Mouse (Mus musculus): ENCODE measurements around the gene Il9r. TPM values are rescaled to one million over a fixed set of nuclear protein-coding genes. Genes with fewer than 3 reads are reported as not detected.

Il9r gene
- polyA plus RNA-seq, 1 experiment: 27.6 TPM

GRCm38 (mm10) chr11:32243205-32243955 lies 43.3 kb upstream of the Il9r start:
- peak overlapping the region; percentile 2; the same call in 1 of the 2 replicates for H3K27ac ChIP-seq (ENCODE audit: insufficient read depth, low read length)
- 77% methylated on average over 7 of the region's 7 CpGs for WGBS

DNA sequence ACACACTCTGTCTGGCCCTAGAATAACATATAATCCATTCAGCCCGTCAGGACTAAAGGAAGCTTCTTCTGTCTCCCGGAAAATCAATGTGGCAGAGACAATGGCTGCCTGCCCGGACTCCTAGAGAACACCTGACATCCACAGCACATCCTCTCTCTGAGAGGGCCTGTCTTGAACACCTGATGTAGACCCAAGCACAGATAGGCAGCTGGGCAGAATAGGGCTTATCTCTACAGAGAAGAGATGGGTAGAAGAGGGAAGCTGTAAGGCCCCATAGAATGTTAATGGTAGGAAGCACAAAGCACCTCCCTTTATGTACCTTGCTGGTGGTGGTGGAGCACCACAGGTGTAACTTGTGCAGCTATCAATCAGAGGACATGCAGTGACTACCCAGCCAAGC lies 42.1 kb upstream of the Il9r start:
- H3K36me3 ChIP-seq (ENCODE audit: control insufficient read depth, insufficient read depth, low read length): peaks cover 14% of the 10 kb centered on the region
- WGBS: 95% methylated on average over 3 of the region's 3 CpGs
- peaks cover 8% of the 10 kb centered on the region; the same call in 1 of the 2 replicates for H3K4me1 ChIP-seq (ENCODE audit: control insufficient read depth, insufficient read depth, insufficient read length)

More at GRCm38 (mm10) chr11:32243205-32243955, 43.3 kb upstream of the Il9r start:
- H3K36me3 ChIP-seq (ENCODE audit: control insufficient read depth, insufficient read depth, low read length): peaks cover 20% of the 10 kb centered on the region
- DNase-seq (ENCODE audit: low read depth in 1 of 2, low spot score in 2 of 2): no peak
- no peaks in the 10 kb centered on the region for H3K27me3 ChIP-seq (ENCODE audit: control insufficient read depth, insufficient read depth, low read length)
- TF ChIP-seq CTCF (IDR thresholded peaks at IDR 0.05; ENCODE audit: extremely low read depth, insufficient read depth, insufficient read length, insufficient replicate concordance) (no peak), POLR2A (IDR thresholded peaks at IDR 0.05; ENCODE audit: low read depth, low read length) (no peak)
- H3K4me3 ChIP-seq (ENCODE audit: extremely low read depth, insufficient read depth, insufficient read length): no peak overlapping the region
- H3K4me1 ChIP-seq (ENCODE audit: control insufficient read depth, insufficient read depth, insufficient read length): no peaks in the 10 kb centered on the region; the same call in 1 of the 2 replicates

GRCm38 (mm10) chr11:32241391-32241790 lies 41.3 kb upstream of the Il9r start:
- peaks cover 10% of the 10 kb centered on the region; the same call in 1 of the 2 replicates for H3K4me1 ChIP-seq (ENCODE audit: control insufficient read depth, insufficient read depth, insufficient read length)
- H3K27me3 ChIP-seq (ENCODE audit: control insufficient read depth, insufficient read depth, low read length): no peaks in the 10 kb centered on the region
- TF ChIP-seq POLR2A (IDR thresholded peaks at IDR 0.05; ENCODE audit: low read depth, low read length) (no peak), CTCF (IDR thresholded peaks at IDR 0.05; ENCODE audit: extremely low read depth, insufficient read depth, insufficient read length, insufficient replicate concordance) (no peak)
- no peak for DNase-seq (ENCODE audit: low read depth in 1 of 2, low spot score in 2 of 2)
- no peak overlapping the region for H3K27ac ChIP-seq (ENCODE audit: insufficient read depth, low read length)
- H3K4me3 ChIP-seq (ENCODE audit: extremely low read depth, insufficient read depth, insufficient read length): no peak overlapping the region
- H3K36me3 ChIP-seq (ENCODE audit: control insufficient read depth, insufficient read depth, low read length): peaks cover 11% of the 10 kb centered on the region

More for the DNA sequence above, 42.1 kb upstream of the Il9r start:
- no peak overlapping the region for H3K4me3 ChIP-seq (ENCODE audit: extremely low read depth, insufficient read depth, insufficient read length)
- TF ChIP-seq POLR2A (IDR thresholded peaks at IDR 0.05; ENCODE audit: low read depth, low read length) (no peak), CTCF (IDR thresholded peaks at IDR 0.05; ENCODE audit: extremely low read depth, insufficient read depth, insufficient read length, insufficient replicate concordance) (no peak)
- no peak for DNase-seq (ENCODE audit: low read depth in 1 of 2, low spot score in 2 of 2)
- no peaks in the 10 kb centered on the region for H3K27me3 ChIP-seq (ENCODE audit: control insufficient read depth, insufficient read depth, low read length)
- H3K27ac ChIP-seq (ENCODE audit: insufficient read depth, low read length): no peak overlapping the region

DNA sequence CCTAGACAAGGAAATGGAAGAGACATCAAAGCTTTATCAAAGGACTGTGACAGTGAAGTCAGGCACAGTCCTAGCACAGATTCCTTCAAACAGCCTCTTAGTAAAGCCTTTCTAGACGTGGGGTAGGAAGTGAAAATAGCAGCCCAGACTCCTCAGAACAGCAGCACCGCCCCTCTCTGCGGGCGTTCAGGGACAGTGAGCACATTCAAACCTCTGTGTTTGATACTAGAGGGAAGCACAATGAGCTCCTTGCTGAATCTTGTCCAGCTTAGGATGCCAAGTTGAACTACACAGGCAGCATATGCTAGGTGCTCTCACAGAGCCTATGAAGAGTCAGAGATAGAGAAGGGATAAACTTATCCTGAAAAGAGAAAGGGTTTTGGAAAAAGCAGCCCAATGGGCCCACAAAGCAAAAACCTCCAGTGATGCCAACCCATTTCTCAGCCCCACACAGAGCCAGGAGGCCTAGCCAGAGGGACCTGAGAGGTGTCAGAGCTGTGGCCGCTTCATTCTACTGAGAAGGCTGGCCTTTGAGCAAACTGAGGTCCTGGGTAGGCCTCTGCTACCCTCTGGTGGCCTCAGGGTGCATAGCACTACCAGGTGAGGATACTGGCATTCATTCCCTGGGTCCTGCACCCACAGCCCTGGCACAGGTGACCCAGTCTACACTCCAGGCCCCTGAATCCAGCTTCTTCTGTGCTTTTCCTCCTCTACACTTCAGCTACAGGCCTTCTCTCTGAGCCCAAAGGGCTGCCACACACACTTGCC lies 38.2 kb upstream of the Il9r start:
- TF ChIP-seq CTCF (IDR thresholded peaks at IDR 0.05; ENCODE audit: extremely low read depth, insufficient read depth, insufficient read length, insufficient replicate concordance) (peak; percentile 95; the same call in 1 of the 2 replicates), POLR2A (IDR thresholded peaks at IDR 0.05; ENCODE audit: low read depth, low read length) (no peak)
- no peaks in the 10 kb centered on the region for H3K27me3 ChIP-seq (ENCODE audit: control insufficient read depth, insufficient read depth, low read length)
- H3K4me3 ChIP-seq (ENCODE audit: extremely low read depth, insufficient read depth, insufficient read length): no peak overlapping the region
- H3K4me1 ChIP-seq (ENCODE audit: control insufficient read depth, insufficient read depth, insufficient read length): peaks cover 10% of the 10 kb centered on the region; the same call in 1 of the 2 replicates
- peaks cover 14% of the 10 kb centered on the region for H3K36me3 ChIP-seq (ENCODE audit: control insufficient read depth, insufficient read depth, low read length)
- H3K27ac ChIP-seq (ENCODE audit: insufficient read depth, low read length): peak overlapping the region; percentile 56; the same call in 1 of the 2 replicates
- WGBS: 44% methylated on average over 5 of the region's 5 CpGs
- peak; percentile 41 to 68 for DNase-seq (ENCODE audit: low read depth in 1 of 2, low spot score in 2 of 2)

- no peak for TF ChIP-seq CTCF (IDR thresholded peaks at IDR 0.05; ENCODE audit: extremely low read depth, insufficient read depth, insufficient read length, insufficient replicate concordance)
- 90% methylated on average over 3 of the region's 3 CpGs for WGBS
- H3K36me3 ChIP-seq (ENCODE audit: control insufficient read depth, insufficient read depth, low read length): peaks cover 20% of the 10 kb centered on the region
- peak overlapping the region; percentile 56; the same call in 1 of the 2 replicates for H3K27ac ChIP-seq (ENCODE audit: insufficient read depth, low read length)
- DNase-seq (ENCODE audit: low read depth in 1 of 2, low spot score in 2 of 2): no peak
- no peaks in the 10 kb centered on the region for H3K27me3 ChIP-seq (ENCODE audit: control insufficient read depth, insufficient read depth, low read length)
- H3K4me1 ChIP-seq (ENCODE audit: control insufficient read depth, insufficient read depth, insufficient read length): peaks cover 10% of the 10 kb centered on the region; the same call in 1 of the 2 replicates
- no peak overlapping the region for H3K4me3 ChIP-seq (ENCODE audit: extremely low read depth, insufficient read depth, insufficient read length)
Observed at GRCm38 (mm10) chr11:32237411-32237795, 37.3 kb upstream of the Il9r start.

DNA sequence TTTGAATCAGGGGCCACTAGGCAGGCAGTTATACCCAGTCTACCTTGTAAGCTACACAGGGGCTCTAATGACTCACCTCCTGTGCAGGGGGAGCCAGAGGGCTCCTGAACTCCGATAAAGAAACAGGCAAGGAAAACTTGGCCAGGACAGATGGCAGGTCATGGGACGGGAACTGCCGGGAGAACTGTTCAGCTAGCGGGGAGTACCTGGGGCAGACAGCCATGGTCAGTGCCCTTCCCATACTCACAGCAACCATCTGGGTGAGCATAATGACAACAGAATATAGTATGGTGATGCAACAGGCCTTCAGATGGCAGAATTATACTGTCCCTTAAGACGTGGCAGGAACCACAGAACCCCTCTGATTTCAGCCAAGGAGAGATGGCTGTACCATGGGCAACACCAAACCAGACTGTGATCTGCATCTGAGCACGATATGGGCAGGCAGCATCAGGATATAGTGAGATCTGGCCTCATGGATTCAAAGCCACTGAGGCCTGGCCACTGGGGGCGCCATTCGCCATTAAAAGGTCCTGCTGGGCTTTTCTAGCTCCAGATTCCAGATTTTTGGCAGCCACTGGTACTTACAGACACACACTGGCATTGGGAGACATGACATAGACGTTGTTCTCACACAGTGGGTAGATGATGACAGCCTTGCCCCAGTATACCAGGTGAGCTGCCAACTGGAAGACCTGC lies 36.8 kb upstream of the Il9r start:
- DNase-seq (ENCODE audit: low read depth in 1 of 2, low spot score in 2 of 2): no peak
- 83% methylated on average over 9 of the region's 9 CpGs for WGBS
- peaks cover 10% of the 10 kb centered on the region; the same call in 1 of the 2 replicates for H3K4me1 ChIP-seq (ENCODE audit: control insufficient read depth, insufficient read depth, insufficient read length)
- H3K36me3 ChIP-seq (ENCODE audit: control insufficient read depth, insufficient read depth, low read length): peaks cover 20% of the 10 kb centered on the region
- no peaks in the 10 kb centered on the region for H3K27me3 ChIP-seq (ENCODE audit: control insufficient read depth, insufficient read depth, low read length)
- no peak overlapping the region for H3K4me3 ChIP-seq (ENCODE audit: extremely low read depth, insufficient read depth, insufficient read length)
- H3K27ac ChIP-seq (ENCODE audit: insufficient read depth, low read length): no peak overlapping the region
- TF ChIP-seq POLR2A (IDR thresholded peaks at IDR 0.05; ENCODE audit: low read depth, low read length) (no peak), CTCF (IDR thresholded peaks at IDR 0.05; ENCODE audit: extremely low read depth, insufficient read depth, insufficient read length, insufficient replicate concordance) (peak; percentile 30; the same call in 1 of the 2 replicates)

Data from spleen, adult 2 months (tissue).